Mouse (Mus musculus) kidney, adult 2 months (tissue): ENCODE results near the gene Msi2. TPM values are rescaled to one million over a fixed set of nuclear protein-coding genes. Genes with fewer than 3 reads are reported as not detected.

ENCODE experiments used
- DNase-seq: peaks from one replicate; pipeline ENCODE4 v3.0.0; 2021
- H3K27ac ChIP-seq: fragments of 200-500 bp; 2 replicates; pipeline ENCODE4 v1.5.1; 2012; ENCODE audit warnings: low read depth, low read length, control low read depth, inconsistent platforms; ENCODE audit not compliant: insufficient read depth
- H3K27me3 ChIP-seq: fragments of 200-500 bp; replicated peaks from 2 replicates; pipeline ENCODE4 v1.6.1; 2012; ENCODE audit warnings: mild to moderate bottlenecking, moderate library complexity, low read length, inconsistent platforms; ENCODE audit not compliant: control insufficient read depth, insufficient read depth
- H3K36me3 ChIP-seq: fragments of 200-500 bp; 2 replicates; pipeline ENCODE4 v1.6.1; 2012; ENCODE audit warnings: mild to moderate bottlenecking, moderate library complexity, low read length, inconsistent platforms; ENCODE audit not compliant: control insufficient read depth, insufficient read depth
- H3K4me1 ChIP-seq: fragments of 200-500 bp; 2 replicates; pipeline ENCODE4 v1.6.1; 2011; ENCODE audit warnings: low read length; ENCODE audit not compliant: control insufficient read depth, insufficient read depth
- H3K4me3 ChIP-seq: fragments of 200-500 bp; 2 replicates; pipeline ENCODE4 v1.5.1; 2011; ENCODE audit warnings: mild to moderate bottlenecking, low read depth, low read length, control low read depth; ENCODE audit not compliant: insufficient read depth
- CTCF ChIP-seq: fragments of 200-500 bp; conservative IDR thresholded peaks from 2 replicates; pipeline ENCODE4 v1.5.1; 2011; ENCODE audit warnings: low read depth, mild to moderate bottlenecking, control low read depth, low read length, moderate library complexity, mixed read lengths; ENCODE audit not compliant: insufficient read depth, insufficient read length
- POLR2A ChIP-seq: fragments of 200-500 bp; IDR thresholded peaks from one replicate; pipeline ENCODE4 v1.6.1; 2011; ENCODE audit warnings: low read depth, low read length, control low read depth
- WGBS: fragments of 180-500 bp; shearing (Covaris S2); methylation state at CpG from one replicate; pipeline ENCODE4 v1.1.7; 2018; 5-methylcytosine and 5-hydroxymethylcytosine counted together
- polyA plus RNA-seq: library from polyadenylated mRNA; depleted of rRNA; stranded (reverse); fragments of >200 nt; gene quantifications from 2 replicates; pipeline ENCODE4 v1.2.3, GENCODE M21; 2012

Msi2 gene
- polyA plus RNA-seq, 1 experiment = 43.5 TPM

DNA sequence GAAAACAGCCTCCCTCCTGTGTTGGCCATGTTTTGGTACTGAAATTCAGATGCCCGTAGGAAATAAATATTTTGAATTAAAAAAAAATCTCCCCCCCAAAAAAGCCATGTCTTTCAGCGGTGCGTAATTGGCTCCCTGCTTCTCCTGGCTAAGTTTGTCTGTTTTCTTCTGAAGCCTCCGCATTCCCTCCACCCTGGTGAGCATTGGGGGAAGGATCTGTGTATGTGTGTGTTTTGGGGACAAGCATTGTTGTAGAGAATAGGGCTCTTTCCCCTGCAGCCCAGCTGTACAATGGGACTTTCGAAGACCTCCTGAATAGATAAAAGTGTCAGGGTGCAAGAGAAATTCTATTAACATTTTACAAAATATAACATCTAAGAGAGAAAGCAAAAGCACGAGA lies 236.1 kb downstream of the Msi2 start:
- Histone ChIP-seq H3K36me3 (no peaks in the 10 kb centered on the region), H3K4me1 (peaks cover 16% of the 10 kb centered on the region; the same call in 1 of the 2 replicates), H3K27ac (no peak overlapping the region), H3K27me3 (no peaks in the 10 kb centered on the region), H3K4me3 (no peak overlapping the region)
- 90% methylated on average over 6 of the region's 6 CpGs for WGBS
- TF ChIP-seq POLR2A (no peak), CTCF (no peak)
- DNase-seq = no peak

DNA sequence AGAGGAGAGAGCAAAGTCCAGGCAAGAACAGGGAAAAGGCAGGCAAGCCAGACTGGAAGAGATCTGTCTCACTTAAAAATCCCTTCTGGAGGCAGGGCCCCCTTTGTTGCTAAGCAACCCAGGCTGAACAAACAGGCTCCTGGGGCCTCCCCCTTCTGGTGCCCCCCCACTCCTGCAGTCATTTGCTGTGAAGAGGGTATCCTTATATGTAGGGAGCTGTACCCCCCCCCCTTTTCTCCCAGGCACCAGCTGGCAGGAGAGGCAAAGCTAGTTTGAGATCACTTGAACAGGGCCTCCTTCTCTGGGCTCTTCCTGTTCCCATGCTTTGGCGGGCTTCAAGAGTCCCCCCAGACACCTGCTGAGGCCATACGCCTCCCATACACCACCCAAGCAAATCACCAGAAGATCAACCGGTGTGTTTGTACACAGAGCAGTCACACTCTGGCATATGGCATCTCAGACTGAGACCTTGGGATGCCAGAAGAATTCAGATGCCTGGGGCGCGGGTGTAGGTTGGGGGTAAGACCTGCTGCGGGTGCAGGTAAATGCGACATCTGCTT lies 236.6 kb downstream of the Msi2 start:
- Histone ChIP-seq H3K27ac (no peak overlapping the region), H3K4me3 (no peak overlapping the region), H3K4me1 (peaks cover 16% of the 10 kb centered on the region; the same call in 1 of the 2 replicates), H3K27me3 (no peaks in the 10 kb centered on the region), H3K36me3 (no peaks in the 10 kb centered on the region)
- 74% methylated on average over 7 of the region's 7 CpGs for WGBS
- TF ChIP-seq POLR2A (no peak), CTCF (no peak)
- DNase-seq = peak; percentile 44

GRCm38 (mm10) chr11:88481092-88481601 lies 237.2 kb downstream of the Msi2 start:
- no peak for DNase-seq
- 63% methylated on average over 9 of the region's 9 CpGs for WGBS
- TF ChIP-seq POLR2A (no peak), CTCF (no peak)
- no peaks in the 10 kb centered on the region for H3K36me3 ChIP-seq
- no peaks in the 10 kb centered on the region for H3K27me3 ChIP-seq
- no peak overlapping the region for H3K27ac ChIP-seq
- no peak overlapping the region for H3K4me3 ChIP-seq
- peaks cover 16% of the 10 kb centered on the region; the same call in 1 of the 2 replicates for H3K4me1 ChIP-seq

DNA sequence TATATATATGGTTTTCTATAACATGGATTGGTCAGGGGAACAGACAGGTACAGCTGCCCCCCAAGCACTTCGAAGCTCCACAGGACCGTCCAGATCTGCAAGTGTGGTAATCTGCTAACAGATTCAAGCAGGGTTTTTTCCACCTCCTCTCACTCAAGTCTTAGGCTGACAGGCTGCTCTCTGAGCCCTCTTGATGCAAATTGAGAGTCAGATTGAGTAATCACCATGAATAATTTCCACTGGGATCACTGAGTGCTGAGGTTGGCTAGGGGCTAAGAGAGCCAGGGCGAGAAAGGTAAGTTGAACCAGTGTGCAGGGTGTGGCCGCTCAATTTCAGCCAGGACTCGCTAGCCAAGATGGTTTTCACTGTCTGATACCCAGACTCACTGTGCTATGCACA lies 238.8 kb downstream of the Msi2 start:
- H3K4me1 ChIP-seq = peaks cover 12% of the 10 kb centered on the region; the same call in 1 of the 2 replicates
- 87% methylated on average over 5 of the region's 5 CpGs for whole genome bisulfite sequencing
- no peak overlapping the region for H3K27ac ChIP-seq
- no peak overlapping the region for H3K4me3 ChIP-seq
- no peaks in the 10 kb centered on the region for H3K36me3 ChIP-seq
- TF ChIP-seq CTCF (no peak), POLR2A (no peak)
- H3K27me3 ChIP-seq = no peaks in the 10 kb centered on the region
- DNase-seq = no peak

GRCm38 (mm10) chr11:88474889-88475440 lies 243.3 kb downstream of the Msi2 start:
- WGBS = 83% methylated on average over 4 of the region's 4 CpGs
- DNase-seq = no peak
- H3K27ac ChIP-seq = no peak overlapping the region

GRCm38 (mm10) chr11:88472731-88473130 lies 245.6 kb downstream of the Msi2 start:
- no peak overlapping the region; the same call in 1 of the 2 replicates for H3K27ac ChIP-seq
- no peaks in the 10 kb centered on the region for H3K36me3 ChIP-seq
- no peak for DNase-seq
- WGBS = 54% methylated on average over 8 of the region's 8 CpGs
- H3K4me1 ChIP-seq = no peaks in the 10 kb centered on the region
- TF ChIP-seq CTCF (no peak), POLR2A (no peak)
- no peaks in the 10 kb centered on the region for H3K27me3 ChIP-seq
- no peak overlapping the region for H3K4me3 ChIP-seq

More at GRCm38 (mm10) chr11:88474889-88475440, 243.3 kb downstream of the Msi2 start:
- Histone ChIP-seq H3K4me3 (no peak overlapping the region), H3K4me1 (no peaks in the 10 kb centered on the region), H3K36me3 (no peaks in the 10 kb centered on the region), H3K27me3 (no peaks in the 10 kb centered on the region)
- no peak for TF ChIP-seq CTCF
- TF ChIP-seq POLR2A = no peak

- Histone ChIP-seq H3K4me1 (no peaks in the 10 kb centered on the region; the same call in 1 of the 2 replicates), H3K27me3 (no peaks in the 10 kb centered on the region), H3K36me3 (no peaks in the 10 kb centered on the region), H3K27ac (no peak overlapping the region), H3K4me3 (no peak overlapping the region)
- 52% methylated on average over 12 of the region's 12 CpGs for WGBS
- DNase-seq = peak; percentile 46
- TF ChIP-seq CTCF (no peak), POLR2A (no peak)
Measured at GRCm38 (mm10) chr11:88471981-88472647, 246.2 kb downstream of the Msi2 start.
